Mouse (Mus musculus): Measurements from ENCODE around the gene Spats2. TPM values are rescaled to one million over a fixed set of nuclear protein-coding genes. Genes with fewer than 3 reads are reported as not detected.

Spats2 gene
- polyA plus RNA-seq, 1 experiment from 2014 or later, result 65.6 TPM

DNA sequence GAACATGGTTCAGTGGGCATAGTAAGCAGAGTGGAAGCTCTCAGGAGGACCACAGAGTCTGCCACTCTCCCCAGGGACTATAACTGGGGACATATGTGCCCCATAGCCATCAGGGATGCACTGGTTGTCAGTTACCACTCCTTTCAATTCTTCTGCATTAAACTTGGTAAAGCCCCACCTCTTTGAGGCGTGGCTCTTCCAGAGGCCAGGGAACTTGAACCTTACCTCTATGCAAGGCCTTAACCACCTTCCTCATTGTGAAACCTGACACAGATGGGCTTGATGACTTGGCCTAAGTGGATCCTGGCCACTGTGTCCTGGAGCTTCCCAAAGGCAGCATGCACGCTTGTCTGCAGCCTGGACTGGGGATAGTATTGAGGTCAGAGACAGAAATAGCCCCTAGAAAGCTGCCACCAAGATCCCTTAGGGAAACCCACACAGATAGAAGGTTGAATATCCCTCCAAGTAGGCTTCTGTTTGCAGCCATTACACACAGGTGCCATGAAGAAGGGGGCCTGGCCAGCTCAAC, 128.8 kb downstream of the Spats2 start:
- Histone ChIP-seq H3K9ac (ENCODE audit: low read length) (no peak overlapping the region), H3K4me3 (ENCODE audit: low read depth, low read length) (no peak overlapping the region), H3K9me3 (ENCODE audit: control insufficient read depth, low read length) (no peaks in the 10 kb centered on the region), H3K4me2 (no peak overlapping the region), H3K36me3 (ENCODE audit: control insufficient read depth, insufficient read depth, low read length) (no peaks in the 10 kb centered on the region), H3K27ac (ENCODE audit: low read depth, low read length) (no peak overlapping the region), H3K4me1 (ENCODE audit: control insufficient read depth, insufficient read depth, low read length) (peaks cover 4% of the 10 kb centered on the region), H3K27me3 (ENCODE audit: control insufficient read depth, insufficient read depth, low read length) (no peaks in the 10 kb centered on the region)
- DNase-seq (ENCODE audit: low spot score, missing footprints) (no peak), ATAC-seq (ENCODE audit: low FRiP score) (no peak)
- 83% methylated on average over 2 of the region's 2 CpGs for WGBS

- ATAC-seq (ENCODE audit: low FRiP score) (no peak), DNase-seq (ENCODE audit: low spot score, missing footprints) (no peak)
- no peak overlapping the region for H3K9ac ChIP-seq (ENCODE audit: low read length)
- no peak overlapping the region for H3K4me2 ChIP-seq
- H3K9me3 ChIP-seq (ENCODE audit: control insufficient read depth, low read length), result no peaks in the 10 kb centered on the region
- peaks cover 7% of the 10 kb centered on the region for H3K4me1 ChIP-seq (ENCODE audit: control insufficient read depth, insufficient read depth, low read length)
- no peaks in the 10 kb centered on the region for H3K36me3 ChIP-seq (ENCODE audit: control insufficient read depth, insufficient read depth, low read length)
- H3K27me3 ChIP-seq (ENCODE audit: control insufficient read depth, insufficient read depth, low read length), result no peaks in the 10 kb centered on the region
- H3K27ac ChIP-seq (ENCODE audit: low read depth, low read length), result no peak overlapping the region
- 90% methylated on average over 6 of the region's 6 CpGs for WGBS
- no peak overlapping the region for H3K4me3 ChIP-seq (ENCODE audit: low read depth, low read length)
Measured at GRCm38 (mm10) chr15:99255241-99255749, 129.6 kb downstream of the Spats2 start.

GRCm38 (mm10) chr15:99259167-99259729, 133.5 kb downstream of the Spats2 start:
- Histone ChIP-seq H3K36me3 (ENCODE audit: control insufficient read depth, insufficient read depth, low read length) (no peaks in the 10 kb centered on the region), H3K9me3 (ENCODE audit: control insufficient read depth, low read length) (no peaks in the 10 kb centered on the region), H3K4me3 (ENCODE audit: low read depth, low read length) (no peak overlapping the region), H3K4me1 (ENCODE audit: control insufficient read depth, insufficient read depth, low read length) (peaks cover 4% of the 10 kb centered on the region; the same call in 1 of the 2 replicates), H3K27me3 (ENCODE audit: control insufficient read depth, insufficient read depth, low read length) (no peaks in the 10 kb centered on the region), H3K4me2 (no peak overlapping the region; the same call in 1 of the 2 replicates), H3K9ac (ENCODE audit: low read length) (no peak overlapping the region), H3K27ac (ENCODE audit: low read depth, low read length) (no peak overlapping the region)
- ATAC-seq (ENCODE audit: low FRiP score) (peak; percentile 27), DNase-seq (ENCODE audit: low spot score, missing footprints) (no peak)
- WGBS, result 68% methylated on average over 8 of the region's 8 CpGs

DNA sequence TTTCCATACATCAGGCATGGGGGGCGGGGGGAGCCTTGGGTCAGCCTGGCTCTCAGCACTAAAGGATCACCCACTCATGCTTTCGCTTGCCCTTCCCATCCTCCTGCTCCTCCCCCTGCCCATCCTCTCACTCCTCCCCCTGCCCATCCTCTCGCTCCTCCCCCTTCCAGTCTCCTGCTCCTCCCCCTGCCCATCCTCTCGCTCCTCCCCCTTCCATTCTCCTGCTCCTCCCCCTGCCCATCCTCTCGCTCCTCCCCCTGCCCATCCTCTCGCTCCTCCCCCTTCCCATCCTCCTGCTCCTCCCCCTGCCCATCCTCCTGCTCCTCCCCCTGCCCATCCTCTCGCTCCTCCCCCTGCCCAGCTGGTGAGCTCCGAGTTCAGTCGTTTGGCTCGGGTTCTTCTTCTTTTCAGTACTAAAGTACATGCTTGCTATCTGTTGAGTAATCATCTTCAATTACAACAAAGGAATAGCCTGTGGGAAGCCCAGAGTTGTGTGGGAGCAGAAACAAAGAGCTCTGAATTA, 134.1 kb downstream of the Spats2 start:
- peak; percentile 77 for ATAC-seq (ENCODE audit: low FRiP score)
- Histone ChIP-seq H3K9me3 (ENCODE audit: control insufficient read depth, low read length) (no peaks in the 10 kb centered on the region), H3K27ac (ENCODE audit: low read depth, low read length) (no peak overlapping the region), H3K27me3 (ENCODE audit: control insufficient read depth, insufficient read depth, low read length) (no peaks in the 10 kb centered on the region), H3K9ac (ENCODE audit: low read length) (no peak overlapping the region; the same call in 1 of the 2 replicates), H3K4me2 (peak overlapping the region; percentile 37), H3K4me1 (ENCODE audit: control insufficient read depth, insufficient read depth, low read length) (peaks cover 4% of the 10 kb centered on the region; the same call in 1 of the 2 replicates), H3K36me3 (ENCODE audit: control insufficient read depth, insufficient read depth, low read length) (no peaks in the 10 kb centered on the region), H3K4me3 (ENCODE audit: low read depth, low read length) (no peak overlapping the region)
- DNase-seq (ENCODE audit: low spot score, missing footprints), result peak; percentile 94
- WGBS, result 2% methylated on average over 9 of the region's 10 CpGs

DNA sequence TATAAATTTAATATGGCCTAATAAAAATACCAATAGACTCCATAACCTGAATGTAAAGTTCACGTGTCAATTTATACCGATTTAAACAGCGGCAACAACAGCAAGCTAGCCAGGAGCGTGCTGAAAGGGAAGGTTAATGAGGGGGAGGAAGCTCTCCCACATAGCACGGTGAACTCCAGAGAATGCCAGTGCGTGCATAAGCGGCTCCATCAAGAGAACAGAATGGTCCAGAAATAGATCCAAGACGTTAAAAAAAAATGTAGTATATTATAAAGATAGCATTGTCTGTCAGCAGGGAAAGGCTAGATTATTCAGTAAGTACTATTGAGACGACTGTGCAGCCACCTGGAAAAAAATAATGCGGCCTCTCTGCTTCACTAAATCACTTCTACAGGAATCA, 137.0 kb downstream of the Spats2 start:
- H3K4me3 ChIP-seq (ENCODE audit: low read depth, low read length), result no peak overlapping the region
- ATAC-seq (ENCODE audit: low FRiP score), result no peak
- peaks cover 4% of the 10 kb centered on the region; the same call in 1 of the 2 replicates for H3K4me1 ChIP-seq (ENCODE audit: control insufficient read depth, insufficient read depth, low read length)
- no peak overlapping the region for H3K27ac ChIP-seq (ENCODE audit: low read depth, low read length)
- 75% methylated on average over 10 of the region's 10 CpGs for WGBS
- H3K36me3 ChIP-seq (ENCODE audit: control insufficient read depth, insufficient read depth, low read length), result no peaks in the 10 kb centered on the region
- H3K9ac ChIP-seq (ENCODE audit: low read length), result no peak overlapping the region
- DNase-seq (ENCODE audit: low spot score, missing footprints), result no peak
- no peaks in the 10 kb centered on the region for H3K27me3 ChIP-seq (ENCODE audit: control insufficient read depth, insufficient read depth, low read length)
- no peaks in the 10 kb centered on the region for H3K9me3 ChIP-seq (ENCODE audit: control insufficient read depth, low read length)
- no peak overlapping the region for H3K4me2 ChIP-seq

Small RNAs within 50 kb of the gene (microRNA-seq; reads per million reads assigned to microRNA genes)
- gene Mir6960, result 1.7 reads per million

Other genes with a start within 250 kb of the Spats2 start
- gene Rhebl1, start 231.4 kb upstream of the Spats2 start, polyA plus RNA-seq (2014; fragmentation: Nextera tagmentation; extraction: Ambion mirVana), result 14.2 and 16.7 TPM in 2 replicates
- 0.27 and 0.40 TPM in 2 replicates for gene Dhh, start 227.4 kb upstream of the Spats2 start, polyA plus RNA-seq (2014; fragmentation: Nextera tagmentation; extraction: Ambion mirVana)
- 7.5 and 9.8 TPM in 2 replicates for gene Lmbr1l, start 207.7 kb upstream of the Spats2 start, polyA plus RNA-seq (2014; fragmentation: Nextera tagmentation; extraction: Ambion mirVana)
- gene Tuba1b, start 191.4 kb upstream of the Spats2 start, polyA plus RNA-seq (2014; fragmentation: Nextera tagmentation; extraction: Ambion mirVana), result 2,214 and 2,255 TPM in 2 replicates
- gene Gm49450, start 172.4 kb upstream of the Spats2 start, polyA plus RNA-seq (2014; fragmentation: Nextera tagmentation; extraction: Ambion mirVana), result not detected in 2 replicates
- gene Tuba1a, start 172.2 kb upstream of the Spats2 start, polyA plus RNA-seq (2014; fragmentation: Nextera tagmentation; extraction: Ambion mirVana), result 7,669 and 8,043 TPM in 2 replicates
- gene Tuba1c, start 96.0 kb upstream of the Spats2 start, polyA plus RNA-seq (2014; fragmentation: Nextera tagmentation; extraction: Ambion mirVana), result 102 and 106 TPM in 2 replicates
- gene Prph, start 70.7 kb upstream of the Spats2 start, polyA plus RNA-seq (2014; fragmentation: Nextera tagmentation; extraction: Ambion mirVana), result 3.6 and 4.8 TPM in 2 replicates
- 19.7 and 27.2 TPM in 2 replicates for gene Troap, start 51.3 kb upstream of the Spats2 start, polyA plus RNA-seq (2014; fragmentation: Nextera tagmentation; extraction: Ambion mirVana)
- 5.0 and 6.2 TPM in 2 replicates for gene C1ql4, start 38.1 kb upstream of the Spats2 start, polyA plus RNA-seq (2014; fragmentation: Nextera tagmentation; extraction: Ambion mirVana)
- gene Dnajc22, start 32.7 kb upstream of the Spats2 start, polyA plus RNA-seq (2014; fragmentation: Nextera tagmentation; extraction: Ambion mirVana), result 0.46 and 0.50 TPM in 2 replicates
- 0.04 and 0.07 TPM in 2 replicates for gene Kcnh3, start 98.9 kb downstream of the Spats2 start, polyA plus RNA-seq (2014; fragmentation: Nextera tagmentation; extraction: Ambion mirVana)
- 189 and 193 TPM in 2 replicates for gene Mcrs1, start 126.0 kb downstream of the Spats2 start, polyA plus RNA-seq (2014; fragmentation: Nextera tagmentation; extraction: Ambion mirVana)
- 41.5 and 41.6 TPM in 2 replicates for gene Prpf40b, start 169.2 kb downstream of the Spats2 start, polyA plus RNA-seq (2014; fragmentation: Nextera tagmentation; extraction: Ambion mirVana)
- 0.19 TPM in 1 of 2 replicates, not detected in the other for gene Fam186b, start 170.0 kb downstream of the Spats2 start, polyA plus RNA-seq (2014; fragmentation: Nextera tagmentation; extraction: Ambion mirVana)
- gene Fmnl3, start 244.6 kb downstream of the Spats2 start, polyA plus RNA-seq (2014; fragmentation: Nextera tagmentation; extraction: Ambion mirVana), result 8.6 and 8.9 TPM in 2 replicates

Measured in midbrain, embryonic 11.5 days (tissue).